Mouse (Mus musculus): ENCODE measurements at regions not wholly inside any gene's neighbourhood (a gene's known extent, or its start where the extent isn't known, plus 50 kb on each side); places are given as distances from the start of the nearest gene placed in this dataset.

GRCm38 (mm10) chr3:52861538-52861937 lies 155.5 kb downstream of the Cog6 start:
- no peak for DNase-seq (ENCODE audit: low read depth, low spot score)

DNA sequence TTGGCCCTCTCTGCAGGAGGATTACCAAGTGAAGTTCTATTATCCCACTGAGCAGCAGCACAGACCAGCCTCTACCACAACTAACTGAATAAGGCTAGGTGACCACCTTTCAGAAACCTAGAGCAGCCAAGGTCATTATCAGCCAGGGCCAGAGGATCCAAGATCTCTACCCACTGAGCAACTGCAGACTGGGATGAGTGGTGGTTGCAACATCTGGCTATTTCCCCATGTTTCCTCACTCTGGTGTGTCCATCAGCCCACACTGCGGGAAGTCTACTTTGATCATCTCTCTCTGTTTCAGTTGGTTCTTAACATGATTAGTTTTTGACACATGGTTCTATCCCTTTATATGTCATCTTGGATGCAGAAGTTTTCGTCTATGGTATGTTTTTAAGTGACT lies 157.2 kb downstream of the Cog6 start:
- DNase-seq (ENCODE audit: low read depth, low spot score): no peak

- DNase-seq (ENCODE audit: low read depth, low spot score): no peak
Measured at GRCm38 (mm10) chr3:52859266-52859825, 157.7 kb downstream of the Cog6 start.

GRCm38 (mm10) chr3:52858259-52858658 lies 158.8 kb downstream of the Cog6 start:
- no peak for DNase-seq (ENCODE audit: low read depth, low spot score)

GRCm38 (mm10) chr3:52857076-52857475 lies 160.0 kb downstream of the Cog6 start:
- no peak for DNase-seq (ENCODE audit: low read depth, low spot score)

DNA sequence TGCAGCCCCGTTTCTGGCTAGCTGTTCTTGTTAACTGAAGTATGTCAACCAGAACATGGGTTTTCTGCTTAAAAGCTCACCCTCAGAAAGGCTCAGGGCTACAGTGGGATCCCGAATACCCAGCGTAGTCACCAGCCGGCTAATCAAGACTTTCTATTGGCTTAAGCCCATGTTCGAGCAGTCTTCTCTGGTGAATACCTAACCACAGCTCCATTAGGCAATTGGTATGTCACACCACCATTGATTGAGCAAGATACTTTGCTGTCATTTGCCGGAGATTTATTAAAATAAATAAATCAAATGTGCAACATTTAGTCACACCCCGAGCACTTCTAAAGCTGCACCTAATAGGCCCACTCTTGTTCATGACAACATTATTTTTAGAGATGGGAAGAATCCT lies 162.5 kb downstream of the Cog6 start:
- DNase-seq (ENCODE audit: low read depth, low spot score): no peak

DNA sequence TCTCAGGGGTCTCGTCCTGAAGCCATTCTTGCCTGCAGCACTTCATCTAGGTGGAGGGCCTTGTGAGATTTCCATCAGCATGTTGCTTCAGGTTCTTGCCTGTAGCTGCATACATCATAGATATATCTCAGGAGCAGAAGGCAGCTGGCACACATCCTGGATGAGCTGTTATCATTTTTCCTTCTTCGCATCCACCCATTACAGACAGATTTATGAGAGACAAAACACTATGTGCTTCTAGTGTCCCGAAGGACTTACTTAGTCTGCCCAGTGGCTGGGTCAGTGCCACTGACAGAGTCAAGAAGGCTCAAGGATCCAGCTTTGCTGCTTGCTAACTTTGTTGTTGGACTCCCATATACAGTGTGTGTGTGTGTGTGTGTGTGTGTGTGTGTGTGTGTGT lies 163.9 kb downstream of the Cog6 start:
- no peak for DNase-seq (ENCODE audit: low read depth, low spot score)

GRCm38 (mm10) chr3:52845166-52845565 lies 171.9 kb downstream of the Cog6 start:
- no peak for DNase-seq (ENCODE audit: low read depth, low spot score)

- DNase-seq (ENCODE audit: low read depth, low spot score): no peak
Measured at GRCm38 (mm10) chr3:52843998-52844397, 173.0 kb downstream of the Cog6 start.

DNA sequence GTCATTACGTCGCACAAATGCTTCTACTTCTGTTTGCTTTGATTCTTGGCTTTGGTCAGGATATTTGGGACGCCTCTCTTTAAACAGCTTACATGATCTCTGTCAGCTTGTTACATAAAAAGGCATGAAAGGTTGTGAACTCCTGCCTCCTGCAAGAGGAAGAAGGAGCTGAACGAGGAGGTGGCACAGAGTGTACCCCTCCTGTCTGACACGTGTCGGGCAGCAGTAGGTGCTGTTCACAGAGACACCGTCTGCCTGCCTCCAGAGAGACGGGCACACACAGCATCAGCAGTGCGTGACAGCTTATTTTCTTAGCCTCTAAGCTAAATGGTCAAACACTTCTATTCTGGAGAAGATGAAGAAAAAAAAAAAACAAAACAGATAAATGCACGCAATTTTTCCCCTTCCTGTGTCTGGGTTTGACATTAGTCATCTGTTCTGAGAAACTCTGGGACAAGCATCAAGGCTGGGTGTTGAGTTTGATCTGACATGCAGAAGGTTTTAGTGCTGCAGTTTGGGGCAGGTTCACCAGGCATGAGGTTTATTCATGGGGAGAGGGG lies 174.1 kb downstream of the Cog6 start:
- DNase-seq (ENCODE audit: low read depth, low spot score): no peak

- DNase-seq (ENCODE audit: low read depth, low spot score): no peak
Measured at GRCm38 (mm10) chr3:52840160-52840953, 176.7 kb downstream of the Cog6 start.

DNA sequence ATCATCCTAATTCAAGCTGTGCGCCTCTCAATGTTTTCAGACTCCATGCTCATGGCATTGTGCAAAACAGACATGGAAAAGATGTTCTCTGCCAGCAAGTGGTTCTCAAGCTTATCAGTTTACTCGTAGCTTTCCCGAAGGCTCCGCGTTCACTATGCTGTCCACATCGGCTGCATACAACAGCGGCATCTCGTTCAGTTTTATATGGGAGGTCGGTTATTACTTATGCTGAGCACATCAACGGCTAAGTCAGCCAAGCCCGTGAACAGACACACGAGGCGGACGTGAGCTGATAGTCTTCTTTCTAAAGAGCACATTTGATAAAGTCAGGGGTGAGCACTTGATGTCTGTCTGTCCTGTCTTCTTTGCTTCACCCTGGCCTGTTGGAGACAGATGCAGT lies 179.0 kb downstream of the Cog6 start:
- DNase-seq (ENCODE audit: low read depth, low spot score): no peak

DNA sequence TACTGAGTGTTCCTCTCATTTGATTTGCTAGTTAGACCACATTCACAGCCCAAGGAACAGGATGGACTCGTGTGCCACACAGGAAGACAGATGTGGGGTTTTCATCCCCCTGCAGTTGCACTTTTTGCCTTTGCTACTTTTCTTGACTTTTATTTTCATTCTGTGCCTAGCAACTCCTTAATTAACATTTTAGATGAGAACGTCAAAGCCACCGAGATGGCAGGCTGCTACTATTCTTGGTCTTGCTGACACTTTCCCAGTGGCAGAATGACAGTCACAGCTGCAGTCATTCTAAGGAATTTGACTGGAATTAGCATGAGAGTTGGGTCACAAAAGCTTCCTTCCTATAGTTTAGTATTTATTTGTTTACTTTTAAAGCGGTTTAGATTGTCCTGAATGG lies 179.5 kb downstream of the Cog6 start:
- DNase-seq (ENCODE audit: low read depth, low spot score): no peak

DNA sequence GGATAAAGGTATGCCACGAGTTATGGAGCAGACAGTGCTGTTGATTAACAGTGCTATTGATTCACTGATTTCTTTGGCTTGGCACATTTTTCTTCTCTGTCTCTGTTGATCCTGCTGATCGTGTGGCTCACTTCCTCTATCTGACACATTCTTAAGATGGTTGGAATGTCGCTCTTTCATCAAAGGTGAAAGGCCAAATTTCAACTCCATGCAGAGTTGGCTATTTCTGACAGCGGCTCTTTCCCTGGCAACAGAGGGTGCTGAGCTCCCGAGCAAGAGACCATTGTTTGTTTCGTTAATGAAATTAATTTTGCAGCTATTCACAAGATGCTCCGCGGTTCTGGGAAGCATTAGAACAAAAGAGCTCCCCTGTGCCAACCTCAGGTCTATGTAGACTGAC lies 180.3 kb downstream of the Cog6 start:
- DNase-seq (ENCODE audit: low read depth, low spot score): no peak

DNA sequence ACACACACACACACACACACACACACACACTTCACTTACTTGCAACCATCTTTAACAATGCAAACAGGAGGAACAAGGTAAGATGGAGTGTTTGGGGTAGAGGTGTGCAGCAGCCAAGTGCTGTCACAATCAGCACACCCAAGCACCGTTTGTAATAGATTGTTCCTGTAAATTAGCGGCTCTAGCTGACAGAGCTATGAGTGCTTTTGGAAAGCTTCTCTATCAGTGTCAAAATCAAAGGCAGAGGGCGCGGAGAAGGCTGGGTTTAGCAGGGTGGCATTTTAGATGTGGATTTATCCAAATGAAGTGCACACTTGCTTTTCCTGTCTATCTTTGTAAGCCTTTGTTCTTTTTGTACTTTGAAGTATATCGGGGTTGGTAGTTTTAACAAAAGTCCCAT lies 184.6 kb downstream of the Cog6 start:
- no peak for DNase-seq (ENCODE audit: low read depth, low spot score)

DNA sequence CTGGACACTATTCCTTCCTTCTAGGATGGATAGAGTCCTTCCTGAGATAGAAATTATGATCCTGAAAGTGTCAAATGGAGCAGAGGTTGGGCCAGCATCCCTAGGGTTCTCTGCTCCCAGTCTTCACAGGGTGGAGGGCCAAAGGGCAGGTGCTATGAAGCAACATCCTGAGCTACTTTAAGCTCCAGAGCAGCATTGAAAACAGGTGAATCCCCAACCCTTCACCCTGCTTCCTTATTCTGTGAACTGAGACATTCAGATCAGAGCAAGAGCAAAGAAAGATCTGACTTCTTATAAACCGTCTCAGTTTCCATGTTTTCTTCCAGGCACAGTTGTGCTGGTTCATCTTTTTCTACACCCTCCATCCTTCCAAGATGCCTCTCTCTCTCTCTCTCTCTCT lies 185.1 kb downstream of the Cog6 start:
- no peak for DNase-seq (ENCODE audit: low read depth, low spot score)

DNA sequence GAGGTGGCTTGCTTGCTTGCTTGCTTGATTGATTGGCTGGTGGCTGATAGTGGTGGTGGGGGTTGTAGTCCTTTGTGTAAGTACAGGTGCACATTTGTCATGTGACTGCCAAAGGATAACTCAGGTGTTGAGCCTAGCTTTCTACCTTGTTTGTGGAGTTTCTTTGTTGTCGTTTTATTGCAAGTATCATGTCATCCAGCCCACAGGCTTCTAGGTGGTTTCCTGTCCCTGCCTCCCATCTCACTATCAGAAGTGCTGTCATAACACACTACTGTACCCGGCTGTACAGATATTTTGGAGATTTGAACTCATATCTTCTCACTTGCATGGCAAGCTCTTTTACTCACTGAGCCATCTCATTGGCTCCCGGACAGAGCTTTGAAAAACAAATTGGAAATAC lies 186.9 kb downstream of the Cog6 start:
- no peak for DNase-seq (ENCODE audit: low read depth, low spot score)

DNA sequence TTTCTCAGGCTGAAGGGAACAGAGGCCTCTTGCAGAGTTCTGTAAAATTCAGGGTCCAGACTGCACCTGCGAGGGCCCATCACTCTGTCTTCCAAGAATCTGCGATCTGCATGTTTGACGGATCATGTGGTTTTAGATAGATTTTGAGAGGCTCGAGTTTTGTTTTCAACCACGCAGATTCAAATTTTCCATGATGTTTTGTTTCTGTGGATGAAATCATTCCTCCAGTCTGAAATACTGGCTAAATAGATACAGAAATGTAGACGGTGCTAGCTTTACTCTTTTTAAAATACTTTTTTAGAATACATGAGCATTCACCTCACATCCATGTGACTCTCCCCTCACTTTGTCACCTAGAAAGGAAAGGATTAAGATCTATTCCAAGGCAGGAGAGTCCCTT lies 188.0 kb downstream of the Cog6 start:
- no peak for DNase-seq (ENCODE audit: low read depth, low spot score)

GRCm38 (mm10) chr3:52828473-52828872 lies 188.6 kb downstream of the Cog6 start:
- DNase-seq (ENCODE audit: low read depth, low spot score): no peak

DNA sequence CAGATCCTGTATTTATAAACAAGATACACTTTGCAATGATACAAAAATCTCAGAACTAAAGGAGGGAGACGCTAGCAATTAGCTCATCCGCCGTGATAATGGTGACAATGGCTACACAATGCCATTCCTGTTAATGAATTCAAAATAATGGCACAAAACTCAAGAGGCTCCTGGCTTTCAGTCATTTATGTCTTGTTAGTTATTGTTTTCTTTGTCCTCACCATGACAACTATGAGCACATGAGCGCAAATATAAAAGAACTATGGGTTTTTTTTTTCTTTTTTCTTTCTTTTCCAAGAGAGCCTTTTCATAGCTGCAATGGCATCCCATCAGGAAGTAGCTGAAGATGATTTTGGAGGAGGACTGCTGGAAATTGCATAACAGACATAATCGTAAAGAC lies 194.2 kb downstream of the Cog6 start:
- no peak for DNase-seq (ENCODE audit: low read depth, low spot score)

GRCm38 (mm10) chr3:52821450-52821849 lies 195.6 kb downstream of the Cog6 start:
- DNase-seq (ENCODE audit: low read depth, low spot score): no peak

- DNase-seq (ENCODE audit: low read depth, low spot score): no peak
Measured at GRCm38 (mm10) chr3:52818401-52818800, 198.6 kb downstream of the Cog6 start.

- no peak for DNase-seq (ENCODE audit: low read depth, low spot score)
Measured at GRCm38 (mm10) chr3:52817416-52817815, 199.6 kb downstream of the Cog6 start.

Measured in brain, embryonic 18.5 days (tissue).